Mouse (Mus musculus): ENCODE measurements at regions not wholly inside any gene's neighbourhood (a gene's known extent, or its start where the extent isn't known, plus 50 kb on each side); places are given as distances from the start of the nearest gene placed in this dataset.

DNA sequence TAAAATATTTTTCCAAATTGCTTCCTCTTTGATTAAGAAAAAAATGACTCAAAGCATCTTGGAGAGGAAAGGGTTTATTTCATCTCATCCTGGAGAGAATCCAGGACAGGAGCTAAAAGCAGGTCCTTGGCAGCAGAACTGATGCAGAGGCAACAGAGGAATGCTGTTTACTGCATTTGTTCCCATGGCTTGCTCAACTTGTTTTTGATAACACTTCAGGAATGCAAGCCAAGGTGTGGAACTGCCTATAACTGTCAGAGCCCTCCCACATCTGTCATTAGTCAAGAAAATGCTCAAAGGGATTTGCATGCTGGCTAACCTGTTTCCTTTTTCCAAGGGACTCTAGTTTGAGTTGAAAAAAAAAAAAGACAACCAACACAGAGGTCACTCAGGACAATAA, 714.2 kb downstream of the Ets1 start:
- no peak for TF ChIP-seq POLR2A (IDR thresholded peaks at IDR 0.05; ENCODE audit: low read depth, low read length)
- no peak for TF ChIP-seq CTCF (conservative IDR thresholded peaks at IDR 0.05; ENCODE audit: insufficient read depth, insufficient read length, low read depth, low read length)
